Mouse (Mus musculus): ENCODE measurements around the gene Hoxb2.

Gene Hoxb2

GRCm38 (mm10) chr11:96316696-96317607 is 33.4 kb upstream of the Hoxb2 start:
- no peak for DNase-seq

GRCm38 (mm10) chr11:96317608-96318367 is 32.5 kb upstream of the Hoxb2 start, which contains the start of gene Hoxb4:
Hoxb4 (plus strand) TSS chr11:96318267.
- DNase-seq: no peak

GRCm38 (mm10) chr11:96318368-96319070 is 31.8 kb upstream of the Hoxb2 start:
- no peak for DNase-seq

GRCm38 (mm10) chr11:96319071-96319902 is 31.0 kb upstream of the Hoxb2 start:
- DNase-seq: no peak

- no peak for DNase-seq
Observed at GRCm38 (mm10) chr11:96319910-96320309, 30.4 kb upstream of the Hoxb2 start.

GRCm38 (mm10) chr11:96320688-96321087 is 29.6 kb upstream of the Hoxb2 start:
- DNase-seq: no peak

- no peak for DNase-seq
Observed at GRCm38 (mm10) chr11:96321846-96322245, 28.5 kb upstream of the Hoxb2 start.

- DNase-seq: no peak
Observed at GRCm38 (mm10) chr11:96322738-96323137, 27.6 kb upstream of the Hoxb2 start.

GRCm38 (mm10) chr11:96323154-96323553 is 27.2 kb upstream of the Hoxb2 start, which contains the start of gene Hoxb3:
Hoxb3 (plus strand) TSS chr11:96323326.
- DNase-seq: no peak

GRCm38 (mm10) chr11:96324125-96324524 is 26.2 kb upstream of the Hoxb2 start:
- DNase-seq: no peak

- DNase-seq: no peak
Observed at GRCm38 (mm10) chr11:96324965-96325364, 25.4 kb upstream of the Hoxb2 start.

GRCm38 (mm10) chr11:96325747-96326212 is 24.5 kb upstream of the Hoxb2 start:
- DNase-seq: no peak

GRCm38 (mm10) chr11:96326705-96327104 is 23.6 kb upstream of the Hoxb2 start:
- no peak for DNase-seq

GRCm38 (mm10) chr11:96327122-96327521 is 23.2 kb upstream of the Hoxb2 start:
- DNase-seq: no peak

- no peak for DNase-seq
Observed at GRCm38 (mm10) chr11:96327750-96328149, 22.6 kb upstream of the Hoxb2 start.

- DNase-seq: no peak
Observed at GRCm38 (mm10) chr11:96328605-96329004, 21.7 kb upstream of the Hoxb2 start.

GRCm38 (mm10) chr11:96332105-96332504 is 18.2 kb upstream of the Hoxb2 start:
- DNase-seq: no peak

- DNase-seq: no peak
Observed at GRCm38 (mm10) chr11:96332618-96333032, 17.7 kb upstream of the Hoxb2 start.

- DNase-seq: no peak
Observed at GRCm38 (mm10) chr11:96333241-96334001, 16.9 kb upstream of the Hoxb2 start.

GRCm38 (mm10) chr11:96334002-96334364 is 16.3 kb upstream of the Hoxb2 start:
- DNase-seq: no peak

GRCm38 (mm10) chr11:96334998-96335397 is 15.3 kb upstream of the Hoxb2 start:
- DNase-seq: no peak
